Mouse (Mus musculus) CD4-positive, CD25-positive, alpha-beta regulatory T cell, adult 4 months (primary cell): ENCODE measurements around the gene Trim43a. TPM values are rescaled to one million over a fixed set of nuclear protein-coding genes. Genes with fewer than 3 reads are reported as not detected.
A peak's percentile ranks its signal among the peaks of the same experiment; 100 is the strongest.
"Not testable (repeated sequence)": the region's sequence is repeated elsewhere in the genome, so short reads cannot be mapped to it uniquely, and the experiment has no call there.

ENCODE experiments used
- ATAC-seq: one replicate; pipeline ENCODE4 v1.8.0; 2017
- polyA plus RNA-seq, 2 experiments: library from polyadenylated mRNA; unstranded; fragments of 100-300 nt; shearing (Covaris generic); gene quantifications; one replicate each; pipeline ENCODE4 v1.2.1; 2017

Trim43a gene
- polyA plus RNA-seq: not detected

DNA sequence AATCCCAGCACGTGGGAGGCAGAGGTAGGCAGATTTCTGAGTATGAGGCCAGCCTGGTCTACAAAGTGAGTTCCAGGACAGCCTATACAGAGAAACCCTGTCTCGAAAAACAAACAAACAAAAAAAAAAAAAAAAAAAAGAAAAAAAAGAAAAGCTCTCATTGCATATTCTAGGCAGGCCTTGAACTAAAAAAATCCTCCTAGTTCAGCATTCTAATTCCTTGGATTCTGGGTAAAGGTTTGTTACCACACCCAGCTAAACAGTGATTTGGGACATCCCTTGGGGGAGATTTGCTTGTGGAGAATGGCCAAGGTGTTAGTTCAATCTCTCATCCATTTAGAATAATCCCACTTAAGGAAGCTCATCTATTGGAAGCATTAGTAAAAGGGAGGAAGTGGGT lies at the start of gene Trim43a:
Gene Trim43a (plus strand): TSS at position 301 of the 400 bp plus-strand sequence.
- not testable (repeated sequence) for ATAC-seq

DNA sequence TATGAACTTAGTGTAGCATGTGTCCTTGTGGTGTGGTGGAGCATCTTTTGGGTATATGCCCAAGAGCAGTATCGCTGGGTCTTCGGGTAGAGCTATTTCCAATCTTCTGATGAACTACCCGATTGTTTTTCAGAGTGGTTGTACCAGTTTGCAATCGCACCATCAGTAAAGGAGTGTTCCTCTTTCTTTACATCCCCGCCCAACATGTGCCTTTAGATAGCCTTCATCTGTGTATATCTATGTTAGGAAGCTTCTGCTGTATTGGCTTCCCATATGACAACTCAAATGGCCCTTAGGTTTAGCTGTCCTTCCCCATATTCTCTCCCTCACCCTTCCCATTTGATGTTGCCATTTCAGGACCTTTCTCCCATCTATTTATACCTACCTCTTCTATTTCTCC lies 46.6 kb upstream of the Trim43a start:
- no peak for ATAC-seq

DNA sequence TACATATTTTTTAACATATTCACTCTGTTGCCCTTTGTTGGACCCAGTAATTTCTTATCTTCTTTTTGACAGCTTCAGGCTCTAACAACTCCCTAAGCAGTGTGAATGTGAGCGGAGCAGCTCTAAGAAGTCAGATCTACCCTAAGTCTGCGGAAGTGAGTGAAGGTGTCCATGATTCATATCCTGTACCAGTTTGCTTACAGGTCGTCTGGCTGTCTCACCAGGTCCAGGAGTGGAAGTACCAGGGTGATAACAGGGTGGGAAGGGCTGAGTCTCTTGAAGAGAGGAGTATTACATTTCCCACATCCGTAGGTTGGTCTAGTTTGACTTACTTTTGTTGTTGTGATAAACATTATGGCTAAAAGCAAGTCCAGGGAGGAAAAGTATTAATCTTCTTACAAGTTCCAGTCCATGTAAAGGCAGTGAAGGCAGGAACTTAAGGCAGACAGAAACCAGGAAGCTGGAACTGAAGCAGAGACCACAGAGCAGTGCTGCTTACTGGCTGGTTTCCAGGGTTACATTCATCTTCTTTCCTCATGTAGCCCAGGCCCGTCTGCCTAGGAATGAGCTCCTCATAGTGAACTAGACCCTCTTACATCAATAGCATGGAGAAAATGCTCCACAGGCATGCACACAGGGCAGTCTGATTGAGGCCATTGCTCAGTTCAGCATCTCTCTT lies 41.0 kb upstream of the Trim43a start:
- ATAC-seq: no peak

DNA sequence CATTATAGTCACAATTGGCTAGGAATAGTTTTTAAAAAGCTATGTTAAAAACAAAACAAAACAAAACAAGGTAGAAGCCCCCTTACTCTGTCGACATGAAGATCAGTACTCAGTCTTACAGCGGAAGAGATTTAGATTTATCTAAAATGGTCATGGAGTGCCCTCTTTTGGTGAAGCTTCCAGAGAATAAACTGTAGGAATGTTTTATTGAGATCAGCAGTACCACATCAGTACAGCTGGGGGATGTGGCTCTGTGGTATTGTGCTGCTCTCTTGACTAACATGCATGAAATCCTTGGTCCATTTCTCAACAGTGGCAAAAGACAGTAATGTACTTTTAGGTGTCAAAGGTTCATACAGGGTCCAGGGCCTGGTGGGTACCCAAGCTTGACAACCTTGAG lies 37.9 kb upstream of the Trim43a start:
- ATAC-seq: no peak

DNA sequence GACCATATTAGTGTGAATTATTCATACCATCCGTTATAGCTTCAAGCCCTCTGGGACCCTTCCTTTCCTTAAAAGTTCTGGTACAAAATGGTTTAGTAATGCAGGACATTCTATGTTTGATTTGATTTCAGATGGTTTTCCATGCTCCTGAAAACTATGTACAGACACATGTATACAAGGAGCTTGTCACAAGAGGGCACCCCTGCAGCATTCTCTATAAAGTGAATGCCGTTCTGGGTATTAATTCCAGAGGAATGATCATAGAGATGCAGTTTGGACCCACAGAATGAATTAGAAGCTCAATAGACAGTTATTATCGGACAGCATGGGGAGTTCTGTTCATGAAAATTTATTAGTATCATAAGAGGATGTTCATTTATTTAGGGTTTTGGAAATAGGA lies 35.2 kb upstream of the Trim43a start:
- ATAC-seq: no peak

DNA sequence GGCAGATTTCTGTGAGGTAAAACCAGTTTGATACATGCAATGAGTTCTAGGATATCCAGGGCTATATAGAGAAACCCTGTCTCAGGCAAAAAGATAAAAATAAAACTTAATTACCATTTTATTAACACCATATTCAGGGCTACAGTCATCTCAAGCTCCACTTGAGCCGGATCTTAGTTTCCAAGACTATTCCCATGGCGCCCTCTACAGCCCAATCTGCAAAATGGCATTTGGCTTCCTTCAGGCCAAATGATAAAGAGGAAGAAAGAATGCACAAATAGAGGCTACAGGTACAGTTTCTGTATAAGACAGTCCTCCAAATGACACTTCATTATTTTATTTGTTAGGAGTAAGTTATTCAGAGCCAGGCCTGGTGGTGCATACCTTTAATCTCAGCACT lies 34.5 kb upstream of the Trim43a start:
- ATAC-seq: peak; percentile 48

DNA sequence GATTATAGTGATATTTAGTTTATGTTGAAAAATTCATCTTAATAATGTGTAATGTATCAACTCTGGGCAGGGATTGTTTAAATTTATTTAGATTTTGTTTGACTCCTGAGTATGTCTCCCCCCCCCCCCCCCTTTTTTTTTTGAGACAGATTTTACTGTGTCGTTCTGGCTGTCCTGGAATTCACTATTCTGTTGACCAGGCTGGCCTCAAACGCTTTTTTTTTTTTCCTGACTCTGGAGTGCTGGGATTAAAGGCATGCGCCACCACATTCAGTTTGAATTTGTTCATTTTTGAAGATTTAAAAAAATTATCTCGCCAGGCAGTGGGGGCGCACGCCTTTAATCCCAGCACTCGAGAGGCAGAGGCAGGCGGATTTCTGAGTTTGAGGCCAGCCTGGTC lies 34.0 kb upstream of the Trim43a start:
- ATAC-seq: no peak

DNA sequence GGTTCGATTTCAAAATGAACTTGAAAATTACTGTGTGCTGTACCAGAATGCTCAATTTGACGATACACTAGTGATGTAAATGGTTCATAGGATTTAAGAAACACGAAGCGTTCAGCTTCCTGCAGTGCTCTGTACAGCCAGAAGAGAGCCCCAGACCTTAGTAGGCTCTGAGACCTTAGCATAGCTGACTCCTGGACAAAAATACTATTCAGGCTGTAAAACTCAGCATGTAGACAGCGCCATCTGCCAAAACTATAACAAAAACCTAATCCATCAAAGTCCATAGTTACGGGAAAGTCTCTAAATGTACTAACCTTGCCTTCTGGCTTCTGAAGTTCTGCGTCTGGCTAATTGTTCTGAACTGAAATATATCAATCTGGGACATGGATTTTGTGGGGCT lies 33.4 kb upstream of the Trim43a start:
- peak; percentile 61 for ATAC-seq

DNA sequence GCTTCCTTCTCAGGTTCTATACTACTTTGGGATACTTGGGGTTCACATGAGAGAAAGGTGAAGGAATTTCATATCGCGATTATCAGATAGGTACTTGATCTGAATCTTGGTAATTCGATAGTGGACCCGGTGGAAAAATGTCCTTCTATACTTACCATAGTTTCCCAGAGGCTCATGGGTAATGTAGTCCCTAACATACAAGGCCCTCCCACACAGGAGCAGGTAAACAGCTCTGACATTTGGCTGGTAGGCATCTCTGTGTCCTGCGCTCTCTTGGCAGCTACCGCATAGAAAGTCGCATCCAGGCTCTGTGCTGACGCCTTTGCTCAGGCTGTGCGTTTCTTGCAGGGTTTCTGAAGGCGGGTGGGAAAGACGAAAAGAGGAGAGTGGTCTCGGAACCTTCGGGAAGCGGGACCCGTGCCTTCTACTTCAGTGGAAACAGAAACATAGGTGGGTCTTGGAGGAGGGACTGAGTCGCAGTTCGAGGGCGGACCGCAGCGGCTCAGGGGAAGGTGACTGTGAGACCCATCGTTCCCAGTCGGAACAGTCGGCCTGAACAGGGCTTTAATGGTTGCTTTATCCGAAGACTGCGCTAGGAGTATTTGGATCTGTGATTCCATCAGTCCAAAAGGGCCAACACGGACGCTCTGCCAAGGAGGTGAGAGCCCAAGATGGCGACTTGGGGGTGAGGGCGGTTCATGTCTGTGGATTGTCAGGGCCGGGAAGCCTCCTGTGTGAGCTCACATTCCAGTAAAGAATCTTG lies 32.7 kb upstream of the Trim43a start, which contains the start of gene Zfp949:
Gene Zfp949 (plus strand): TSS at position 170 of the 763 bp plus-strand sequence.
- ATAC-seq: peak; percentile 89

DNA sequence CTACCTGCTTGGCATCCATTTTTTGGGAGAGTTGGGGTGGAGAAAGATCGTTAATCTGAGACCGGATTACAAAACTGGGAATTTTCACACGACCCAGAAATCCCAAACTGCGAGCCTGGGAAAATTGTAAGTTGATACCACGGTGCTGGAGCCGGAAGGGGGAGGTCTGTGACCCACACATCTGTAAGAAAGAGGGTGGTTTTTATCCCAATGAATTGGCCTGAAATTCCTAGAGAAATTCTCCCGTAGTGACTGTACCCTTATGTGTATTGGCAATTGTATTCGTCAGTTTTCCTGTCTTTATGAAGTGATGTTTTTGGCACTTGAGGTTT lies 32.1 kb upstream of the Trim43a start:
- ATAC-seq: no peak

DNA sequence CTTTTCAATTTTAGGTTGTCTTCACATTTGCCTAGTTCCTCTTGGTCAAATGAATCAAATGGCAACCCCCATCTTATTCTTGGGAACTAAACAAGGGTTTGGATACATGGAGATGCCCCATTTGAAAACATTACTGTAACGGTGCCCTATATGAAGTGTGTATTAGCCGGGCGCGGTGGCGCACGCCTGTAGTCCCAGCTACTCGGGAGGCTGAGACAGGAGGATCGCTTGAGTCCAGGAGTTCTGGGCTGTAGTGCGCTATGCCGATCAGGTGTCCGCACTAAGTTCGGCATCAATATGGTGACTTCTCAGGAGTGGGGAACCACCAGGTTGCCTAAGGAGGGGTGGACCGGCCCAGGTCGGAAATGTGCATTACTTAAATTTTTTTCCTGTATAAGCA lies 27.6 kb upstream of the Trim43a start:
- ATAC-seq: no peak

DNA sequence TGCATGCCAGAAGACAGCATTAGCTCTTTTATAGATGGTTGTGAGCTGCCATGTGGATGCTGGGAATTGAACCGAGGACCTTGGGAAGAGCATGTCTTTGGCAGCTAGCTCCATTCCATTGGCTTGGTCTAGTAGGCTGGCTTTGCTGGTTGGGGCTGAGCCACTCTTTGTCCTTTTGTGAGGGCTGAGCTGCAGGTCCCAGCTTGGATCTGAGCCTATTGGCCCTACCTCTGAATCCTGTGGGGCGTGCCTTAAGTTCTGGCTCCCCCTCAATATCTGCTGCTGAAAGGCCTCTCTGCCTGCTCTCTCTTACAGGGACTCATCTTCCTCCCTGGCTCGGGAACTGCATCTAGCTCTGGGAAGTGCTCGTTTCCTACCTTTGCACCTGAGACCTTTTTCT lies 22.5 kb upstream of the Trim43a start:
- ATAC-seq: no peak

DNA sequence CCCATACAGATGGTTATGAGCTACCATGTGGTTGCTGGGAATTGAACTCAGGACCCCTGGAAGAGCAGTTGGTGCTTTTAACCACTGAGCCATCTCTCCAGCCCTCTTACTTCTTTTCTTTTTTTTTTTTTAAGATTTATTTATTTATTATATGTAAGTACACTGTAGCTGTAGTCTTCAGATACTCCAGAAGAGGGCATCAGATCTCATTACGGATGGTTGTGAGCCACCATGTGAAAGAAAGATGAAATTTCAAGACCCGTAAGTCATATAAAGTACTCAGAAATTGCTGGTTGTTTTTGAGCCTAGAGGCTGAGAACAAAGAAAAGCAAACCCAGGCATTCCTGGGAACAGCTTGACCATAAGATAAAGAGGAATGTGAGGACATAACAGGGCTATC lies 19.2 kb upstream of the Trim43a start:
- ATAC-seq: not testable (repeated sequence)

DNA sequence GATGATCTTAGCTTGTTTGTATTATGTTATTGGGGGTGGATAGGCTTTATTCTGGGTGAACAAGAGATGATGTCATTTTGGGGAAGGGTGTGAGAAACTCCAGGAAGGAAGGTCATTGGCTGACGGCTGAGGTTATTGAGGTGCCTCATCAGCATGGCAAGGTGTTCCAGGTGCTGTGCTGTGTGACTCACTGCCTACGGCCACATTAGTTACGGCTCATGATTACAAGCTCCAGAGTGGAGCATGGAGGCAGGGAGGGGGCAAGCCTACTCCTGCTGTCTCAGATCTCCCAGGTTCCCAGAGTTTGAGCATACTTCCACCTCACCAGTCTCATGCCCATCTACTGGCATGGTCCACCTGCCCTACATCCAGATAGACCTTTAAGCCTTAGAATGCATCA lies 10.2 kb upstream of the Trim43a start:
- ATAC-seq: not testable (repeated sequence)

DNA sequence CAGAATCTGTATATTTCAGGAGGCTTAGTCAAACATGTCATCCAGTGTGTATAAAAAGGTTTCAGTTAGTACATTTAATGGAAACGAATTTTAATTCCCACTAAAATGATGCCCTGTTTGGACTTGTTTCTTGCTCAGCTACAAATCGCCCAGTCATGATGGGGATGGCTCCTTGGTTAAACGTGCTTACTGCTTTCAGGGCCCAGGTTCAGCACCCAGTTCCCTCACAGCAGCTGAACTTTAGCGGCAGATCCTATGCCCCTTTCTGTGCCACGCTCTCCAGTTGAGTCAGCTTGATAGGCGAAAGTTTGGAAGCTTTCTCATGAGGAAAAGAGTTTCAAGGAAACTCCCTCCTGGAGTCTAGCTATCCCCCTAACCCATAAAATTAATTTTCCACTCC lies 13.0 kb downstream of the Trim43a start:
- not testable (repeated sequence) for ATAC-seq

DNA sequence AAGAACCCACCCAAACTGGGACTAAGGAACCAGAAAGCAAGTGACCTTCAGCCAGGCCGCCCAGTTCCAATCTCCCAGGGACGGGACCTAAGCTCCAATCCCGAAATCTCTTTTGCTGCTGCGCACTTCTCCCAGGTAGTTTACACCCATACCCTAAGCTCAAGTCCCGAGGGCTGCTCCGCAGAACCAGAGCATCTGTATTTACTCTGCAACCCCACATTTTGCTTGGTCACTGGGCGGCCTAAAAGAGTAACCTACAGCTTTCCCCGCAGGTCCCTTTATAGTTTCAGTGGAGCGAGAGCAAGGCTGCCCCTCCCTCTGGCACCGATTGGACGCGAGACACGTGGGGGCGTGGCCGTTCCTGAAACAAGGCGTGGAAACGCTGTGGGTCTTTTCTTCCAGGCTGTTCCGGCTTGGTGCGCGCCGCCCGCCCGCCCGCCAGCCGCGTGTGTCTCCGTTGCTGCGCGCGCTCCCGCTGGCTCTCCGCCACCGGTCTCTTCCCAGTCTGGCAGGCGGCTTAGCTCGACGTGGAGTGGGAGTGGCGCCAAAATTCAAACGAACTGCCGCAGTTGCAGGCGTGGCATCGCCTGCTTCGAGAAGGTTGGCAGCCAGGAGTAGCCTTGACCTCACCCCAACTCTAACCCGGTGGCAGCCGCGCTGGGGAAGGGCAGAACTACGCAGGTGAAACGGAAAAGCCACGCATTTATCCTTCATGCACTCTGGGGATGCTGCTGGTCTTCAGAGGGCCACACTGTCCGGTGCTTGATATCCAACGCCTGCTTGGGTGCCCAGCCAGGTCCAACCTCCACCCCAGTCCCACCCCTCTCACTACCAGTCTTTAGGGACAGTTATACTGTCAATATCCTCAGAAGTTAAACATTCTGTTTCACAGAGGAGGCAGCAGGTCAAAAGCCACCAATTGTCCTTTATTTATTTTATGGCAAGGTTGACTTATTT lies 18.8 kb downstream of the Trim43a start:
- peak; percentile 99 for ATAC-seq

DNA sequence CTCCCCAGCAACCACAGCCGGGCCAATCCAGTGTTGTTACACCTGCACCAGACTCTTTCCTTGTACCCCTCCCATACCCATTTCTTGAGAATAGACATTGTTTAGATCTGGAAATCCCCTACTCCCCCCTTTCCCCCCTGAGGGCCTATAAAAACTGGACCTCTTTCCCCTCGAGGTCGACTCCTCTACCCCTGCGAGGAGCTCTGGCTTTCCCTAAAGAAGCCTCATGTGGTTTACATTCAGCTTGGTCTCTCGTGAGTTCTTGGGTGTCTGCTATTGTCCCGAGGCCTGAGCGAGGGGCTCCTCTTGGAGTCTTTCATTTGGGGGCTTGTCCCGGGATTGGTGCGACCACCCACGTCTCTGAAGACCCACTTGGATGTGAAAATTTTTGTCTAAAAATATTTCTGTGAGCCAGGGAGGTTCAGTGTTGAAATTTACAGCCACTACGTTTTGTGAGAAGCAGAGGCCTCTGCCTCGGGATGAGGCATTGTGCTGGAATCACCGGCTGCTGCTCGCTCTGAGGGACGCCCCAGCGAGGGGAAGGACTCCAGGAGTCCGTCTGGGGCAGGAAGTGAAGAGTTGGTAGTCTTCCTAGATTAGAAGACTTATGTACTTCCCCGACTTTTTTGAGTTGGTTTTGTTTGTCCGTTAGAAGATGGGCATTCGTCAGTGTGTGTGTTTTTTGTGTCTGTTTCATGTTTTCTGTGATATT lies 45.3 kb downstream of the Trim43a start:
- not testable (repeated sequence) for ATAC-seq

DNA sequence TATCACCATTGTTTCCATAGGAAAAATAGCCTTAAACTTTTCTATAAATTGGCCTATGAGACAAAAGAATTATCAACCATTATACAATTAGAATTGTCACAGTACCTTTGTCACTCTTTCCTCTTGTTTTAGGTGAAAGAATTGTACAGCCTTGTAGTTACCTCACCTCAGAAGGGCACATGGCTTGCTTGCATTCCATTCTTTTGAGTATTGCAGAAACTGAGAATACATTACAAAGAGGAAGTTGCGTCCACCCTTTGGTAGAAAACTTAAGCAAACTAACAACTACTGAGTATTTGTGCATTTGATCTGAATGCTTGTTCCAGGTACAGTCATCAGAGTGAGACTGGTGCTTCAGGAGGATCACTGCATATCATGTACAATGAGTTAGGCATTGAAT lies 57.4 kb downstream of the Trim43a start:
- not testable (repeated sequence) for ATAC-seq
